Mouse (Mus musculus): ENCODE measurements around the gene Rbfox1.

Rbfox1 gene

DNA sequence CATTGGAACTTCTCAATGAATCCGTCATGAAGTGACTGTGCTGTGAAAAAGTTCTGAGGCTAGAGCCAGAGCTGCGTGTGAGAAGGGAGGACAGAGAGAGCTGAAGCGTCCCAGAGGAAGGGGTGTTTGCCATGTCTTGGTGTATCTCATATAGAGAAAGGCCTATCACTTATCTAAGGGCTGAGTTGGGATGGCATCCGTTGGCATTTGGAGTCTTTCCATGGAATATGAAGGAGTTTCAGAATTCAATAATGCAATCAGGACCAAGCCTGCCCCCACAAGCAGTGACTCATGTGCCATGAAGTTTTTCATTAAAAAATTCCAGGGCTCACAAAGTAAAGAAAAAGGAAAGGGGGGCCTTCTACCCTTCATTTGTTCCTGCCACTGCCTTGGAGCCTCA lies 112.0 kb downstream of the Rbfox1 start:
- DNase-seq, result no peak

DNA sequence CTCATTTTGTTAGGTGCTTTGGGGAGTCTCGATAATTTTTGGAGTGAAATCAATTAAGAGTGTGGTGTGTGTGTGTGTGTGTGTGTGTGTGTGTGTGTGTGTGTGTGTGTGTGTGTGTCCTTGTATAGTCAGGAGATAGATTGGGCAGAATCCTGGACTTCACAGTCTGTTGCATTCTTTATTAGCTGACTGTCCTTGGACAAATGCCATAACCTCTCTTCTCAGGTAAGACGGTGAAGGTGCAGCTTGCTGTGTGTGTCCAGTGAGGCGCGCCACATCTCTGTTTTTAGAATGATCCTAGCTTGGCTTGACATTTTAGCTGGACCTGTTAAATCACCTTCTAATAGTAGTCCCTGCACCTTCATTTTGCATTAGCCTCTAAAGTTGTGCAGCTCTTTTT lies 112.5 kb downstream of the Rbfox1 start:
- peak; percentile 12 to 15 for DNase-seq

DNA sequence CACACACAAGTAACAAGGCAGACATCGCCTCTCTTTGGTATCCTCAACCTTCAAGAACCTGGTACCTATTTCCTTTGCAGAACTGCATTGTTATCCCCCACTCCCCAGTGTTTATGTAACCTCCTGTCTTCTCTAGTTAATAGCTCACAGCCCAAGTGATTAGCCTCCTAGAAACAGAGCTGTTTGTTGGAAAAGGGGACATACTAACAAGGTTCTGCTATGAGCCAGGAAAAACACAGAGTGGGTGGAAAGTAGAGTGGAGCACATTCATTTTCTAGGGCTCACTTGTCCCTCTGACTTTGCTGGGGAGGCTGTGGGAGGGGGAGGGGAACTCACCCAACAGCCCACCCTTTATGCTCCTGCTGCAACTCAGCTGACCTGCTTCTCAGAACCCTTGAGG lies 114.9 kb downstream of the Rbfox1 start:
- no peak for DNase-seq

DNA sequence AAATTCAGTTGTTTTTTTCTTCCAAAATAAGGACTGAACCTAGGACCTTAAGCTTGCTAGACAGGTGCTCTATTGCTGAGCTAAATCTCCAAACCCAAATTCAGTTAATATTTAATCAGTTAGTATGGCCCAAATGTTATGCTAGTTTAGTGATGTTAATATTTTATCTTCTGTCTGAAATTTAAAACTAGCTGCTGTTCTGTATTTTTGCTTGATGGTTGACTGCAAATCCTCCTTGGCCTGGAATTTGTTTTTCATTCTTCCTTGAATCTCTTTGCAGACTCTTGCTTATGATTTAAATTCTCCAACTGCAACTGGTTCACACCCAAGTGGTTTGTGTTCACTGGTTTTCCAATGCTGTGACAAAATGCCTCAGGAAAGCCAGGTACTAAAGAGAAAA lies 121.8 kb downstream of the Rbfox1 start:
- no peak for DNase-seq

DNA sequence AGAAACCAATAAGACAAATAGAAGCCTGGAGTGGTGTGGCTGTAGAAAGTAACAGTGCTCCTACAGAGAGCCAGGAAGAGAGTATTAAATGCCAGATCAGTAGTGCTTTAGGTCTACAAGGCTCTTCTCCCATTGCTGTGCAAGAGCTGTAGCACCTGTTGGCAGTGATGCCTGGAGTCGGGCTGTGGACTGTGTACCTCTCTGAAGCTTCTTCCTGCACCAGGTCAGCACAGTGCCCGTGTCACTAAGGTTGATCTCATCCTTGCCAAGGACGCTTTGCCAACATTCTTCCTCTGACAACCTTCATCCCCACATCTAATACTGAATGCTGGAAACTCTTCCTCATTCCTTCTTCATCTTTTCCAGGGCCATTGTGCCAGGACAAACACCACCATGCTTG lies 127.7 kb downstream of the Rbfox1 start:
- no peak for DNase-seq

DNA sequence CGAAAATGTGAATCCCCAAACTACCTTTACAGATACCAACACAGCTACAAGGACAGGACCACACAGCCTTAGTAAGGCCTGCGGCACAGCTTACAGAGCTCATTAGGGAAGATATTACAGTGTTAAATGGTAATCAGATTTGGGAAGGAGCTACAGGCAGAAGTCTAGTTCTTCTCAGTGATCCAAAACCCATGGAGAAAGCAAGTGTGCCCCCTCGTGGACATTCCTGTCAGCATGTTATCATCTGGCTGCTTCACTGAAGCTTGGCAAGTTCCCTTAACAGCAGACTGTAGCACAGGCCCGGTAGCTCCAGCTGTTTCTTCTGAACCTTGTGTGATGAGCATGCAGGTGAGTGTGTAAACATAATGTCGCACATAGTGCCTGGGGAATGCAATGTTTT lies 133.5 kb downstream of the Rbfox1 start:
- peak; percentile 91 to 92 for DNase-seq

DNA sequence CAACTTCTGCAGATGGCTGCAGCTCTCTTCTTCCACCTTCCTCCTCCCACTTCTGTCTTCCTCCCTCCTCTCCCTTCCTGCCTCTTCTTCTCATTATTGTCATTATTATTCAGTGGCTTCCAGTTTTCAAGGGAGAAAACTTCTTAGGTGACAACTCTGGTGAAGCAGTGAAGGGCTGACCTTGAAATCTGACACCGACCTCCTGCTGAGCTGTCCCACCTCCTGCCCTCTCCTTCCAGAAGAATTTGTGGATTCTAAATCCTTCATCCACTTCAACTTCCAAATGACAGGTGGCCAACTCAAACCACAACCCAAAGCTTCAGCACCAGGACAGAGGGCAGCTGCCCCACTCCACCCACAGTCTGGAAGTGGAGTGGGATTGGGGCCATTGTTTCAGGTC lies 134.2 kb downstream of the Rbfox1 start:
- no peak for DNase-seq

DNA sequence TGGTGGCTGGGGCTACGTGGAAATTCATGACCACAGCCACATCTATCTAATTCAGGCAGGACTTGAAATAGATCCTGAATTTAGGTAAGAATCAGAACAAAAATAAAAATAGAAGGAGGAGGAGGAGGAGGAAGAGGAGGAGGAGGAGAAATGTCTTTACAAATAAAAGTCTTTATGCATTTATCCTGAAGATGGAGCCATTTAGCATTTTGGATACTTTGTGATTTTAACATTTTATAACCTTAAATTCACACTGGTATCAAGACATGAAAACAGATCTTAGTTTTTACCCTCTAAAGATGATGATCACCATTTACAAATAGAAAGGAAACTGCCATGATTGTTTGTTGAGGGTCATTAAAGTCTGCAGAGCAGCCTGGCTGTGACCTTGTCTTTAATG lies 146.1 kb downstream of the Rbfox1 start:
- no peak for DNase-seq

DNA sequence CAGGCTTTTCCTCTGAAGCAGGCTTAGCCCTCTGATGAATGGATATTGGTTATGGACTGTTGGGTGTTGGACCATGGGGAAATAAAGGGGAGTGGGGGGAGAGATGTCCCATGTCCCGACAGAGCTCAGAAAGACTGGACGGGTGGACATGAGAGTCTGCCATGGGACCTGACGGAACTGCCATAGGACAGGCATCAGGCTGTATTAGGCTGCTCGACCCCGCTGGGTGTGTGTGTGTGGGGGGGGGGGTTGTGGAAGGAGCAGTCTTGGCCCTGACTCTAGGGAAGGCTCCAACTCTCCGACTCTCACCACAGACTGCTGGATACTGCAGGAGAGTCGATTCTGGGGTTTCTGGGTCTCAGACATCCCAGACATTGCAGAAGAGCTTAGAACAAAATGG lies 147.4 kb downstream of the Rbfox1 start:
- no peak for DNase-seq

DNA sequence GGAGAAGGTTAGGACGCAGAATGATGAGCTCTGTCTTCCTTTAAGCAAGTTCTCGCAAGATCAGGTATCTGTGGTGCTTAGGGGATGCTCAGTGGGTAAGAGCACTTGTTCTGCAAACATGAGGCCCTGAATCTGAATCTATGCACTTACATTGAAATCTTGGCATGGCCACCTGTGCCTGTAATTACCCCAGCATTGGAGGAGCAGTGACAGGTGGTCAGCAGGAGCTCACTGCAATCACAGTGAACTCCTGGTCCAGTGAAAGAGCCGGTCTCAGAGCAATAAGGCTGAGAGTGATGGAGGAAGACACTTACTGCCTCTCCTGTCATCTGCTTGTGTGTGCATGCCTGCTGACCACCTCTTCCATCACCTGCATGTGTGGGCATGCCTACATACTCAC lies 149.7 kb downstream of the Rbfox1 start:
- DNase-seq, result peak; percentile 38 to 54

DNA sequence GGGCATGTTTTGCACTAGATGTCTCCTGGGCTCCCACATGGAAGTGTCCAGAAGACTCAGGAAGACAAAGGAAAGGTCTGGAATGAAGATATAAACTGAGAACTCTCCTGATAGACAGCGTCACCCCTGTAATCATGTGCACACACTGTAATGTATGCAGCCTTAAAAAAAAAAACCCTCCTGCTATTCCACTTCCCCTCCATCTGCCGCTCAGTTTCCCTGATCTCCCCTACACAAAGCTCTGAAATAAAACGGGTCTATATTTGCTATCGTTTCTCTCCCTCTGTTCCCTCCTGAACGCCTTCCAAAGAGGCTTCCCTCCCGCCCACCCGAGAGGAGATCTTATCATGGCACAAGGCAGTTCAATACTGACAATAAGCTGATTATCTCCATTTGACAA lies 151.9 kb downstream of the Rbfox1 start:
- DNase-seq, result no peak

DNA sequence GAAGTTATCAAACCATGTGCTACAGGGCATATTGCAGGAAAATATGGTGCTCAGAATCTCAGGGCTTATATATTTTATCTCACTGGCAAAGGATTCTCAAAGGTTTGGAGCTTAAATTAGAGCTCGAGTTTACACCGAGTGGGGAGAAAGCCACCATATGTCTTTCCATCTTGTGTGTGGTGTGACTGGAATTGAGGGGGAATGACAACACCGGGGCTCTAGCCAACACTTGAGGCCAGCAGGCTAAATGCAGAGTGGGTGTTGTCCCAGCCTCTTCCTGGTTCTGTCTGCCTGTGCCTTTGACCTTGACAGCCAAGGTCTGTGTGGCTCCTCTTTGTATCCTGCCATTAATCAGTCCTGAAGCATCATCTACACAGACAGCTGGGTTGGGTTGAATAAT lies 157.6 kb downstream of the Rbfox1 start:
- DNase-seq, result no peak

DNA sequence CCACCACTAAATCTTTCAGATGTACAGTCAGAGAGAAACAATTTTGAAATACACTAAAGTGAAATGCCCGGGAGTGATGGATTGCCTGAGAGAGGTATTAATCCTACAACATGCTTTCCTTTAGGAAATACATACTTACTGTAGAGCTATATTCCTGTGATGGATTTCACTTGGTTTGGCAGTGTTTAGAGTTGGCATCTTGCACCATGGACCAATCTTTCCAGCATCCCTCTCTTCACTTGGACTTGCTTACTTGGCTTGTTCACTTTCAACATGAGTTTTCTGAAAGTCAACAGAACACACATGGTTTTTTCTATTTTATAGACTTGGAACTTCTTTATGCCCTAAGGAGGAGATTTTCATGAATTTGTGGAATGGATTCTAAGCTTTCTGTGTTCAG lies 163.4 kb downstream of the Rbfox1 start:
- DNase-seq, result no peak

DNA sequence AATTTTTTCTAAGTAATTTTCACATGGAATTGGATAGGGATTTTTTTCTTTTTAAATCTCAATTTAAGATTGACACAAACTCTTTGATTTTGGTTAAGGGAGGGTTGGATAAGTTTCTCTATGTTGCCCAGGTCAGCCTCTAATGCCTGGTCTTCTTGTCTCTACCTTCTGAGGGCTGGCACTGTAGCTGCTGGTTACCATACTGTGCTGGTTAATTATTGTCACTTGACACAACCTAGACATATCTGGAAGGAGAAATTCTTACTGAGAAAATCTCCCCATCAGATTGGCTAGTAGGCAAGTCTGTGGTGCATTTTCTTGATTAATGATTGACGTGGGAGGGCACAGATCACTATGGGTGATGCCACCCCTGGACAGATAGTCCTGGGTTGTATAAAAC lies 177.3 kb downstream of the Rbfox1 start:
- no peak for DNase-seq

DNA sequence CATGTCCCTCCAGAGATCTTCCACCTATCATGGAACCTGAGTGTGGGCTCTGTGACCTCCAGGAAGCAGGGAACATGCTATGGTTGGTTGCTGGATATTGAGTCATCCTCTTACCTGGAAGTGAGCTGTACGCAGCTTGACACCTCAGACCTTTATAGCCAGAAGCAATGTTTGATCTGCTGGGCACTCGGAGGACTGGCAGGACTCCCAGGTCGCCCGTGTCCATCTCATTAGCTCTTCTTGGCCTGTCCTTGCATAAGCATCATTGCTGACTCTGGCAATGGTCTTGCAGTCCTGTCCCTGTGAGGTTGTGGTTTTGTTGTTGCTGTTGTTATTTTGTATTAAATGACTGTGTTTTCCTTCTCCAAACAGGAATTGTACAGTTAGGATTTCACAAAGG lies 180.3 kb downstream of the Rbfox1 start:
- peak; percentile 70 to 75 for DNase-seq

DNA sequence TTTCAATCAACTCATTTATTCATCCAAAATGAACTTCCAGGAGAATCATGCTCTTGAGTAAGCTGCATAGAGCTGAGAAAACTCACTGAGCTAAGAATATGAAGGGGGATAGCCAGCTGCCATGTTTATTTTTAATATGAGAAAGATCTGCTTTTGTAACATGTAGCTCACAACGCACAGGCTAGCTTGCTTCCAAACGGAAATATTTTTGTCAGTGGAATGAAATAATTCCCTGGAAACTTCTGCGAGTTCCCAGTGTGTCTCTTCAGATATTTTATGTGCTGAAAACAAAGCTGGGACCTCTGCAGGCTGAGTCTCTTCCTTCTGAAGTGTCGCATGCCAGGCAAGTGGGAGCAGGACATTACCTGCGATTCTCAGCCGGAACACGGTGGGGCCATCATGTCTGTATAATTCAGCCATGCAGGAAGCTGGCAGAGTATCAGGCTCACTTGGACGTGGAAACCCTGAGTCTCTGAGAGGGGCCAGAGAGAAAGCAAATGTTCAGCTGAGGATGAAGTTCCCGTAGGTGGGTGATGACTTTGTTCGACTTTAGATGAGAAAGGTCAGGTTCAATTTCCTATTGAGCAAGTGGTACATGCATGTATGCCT lies 190.4 kb downstream of the Rbfox1 start:
- peak in 1 of 2 experiments; percentile 41 for DNase-seq

DNA sequence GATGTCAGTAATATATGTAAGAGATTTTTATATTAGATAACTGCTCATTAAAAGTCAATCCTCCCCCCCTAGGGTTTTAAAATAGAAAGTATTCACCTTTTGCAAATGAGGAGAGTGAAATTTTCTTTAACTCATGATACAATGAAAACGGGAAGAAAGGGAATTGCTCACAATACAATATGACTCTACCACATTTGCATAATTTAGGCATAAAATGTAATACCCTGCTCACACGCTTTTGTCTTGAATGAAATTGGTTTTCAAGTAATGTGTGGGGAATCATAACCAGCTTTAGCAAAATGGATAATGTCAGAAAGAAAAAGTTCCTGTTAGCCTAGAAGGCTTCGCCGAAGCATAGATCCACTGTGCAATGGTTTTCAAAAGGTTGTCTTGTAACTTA lies 193.9 kb downstream of the Rbfox1 start:
- DNase-seq, result no peak

DNA sequence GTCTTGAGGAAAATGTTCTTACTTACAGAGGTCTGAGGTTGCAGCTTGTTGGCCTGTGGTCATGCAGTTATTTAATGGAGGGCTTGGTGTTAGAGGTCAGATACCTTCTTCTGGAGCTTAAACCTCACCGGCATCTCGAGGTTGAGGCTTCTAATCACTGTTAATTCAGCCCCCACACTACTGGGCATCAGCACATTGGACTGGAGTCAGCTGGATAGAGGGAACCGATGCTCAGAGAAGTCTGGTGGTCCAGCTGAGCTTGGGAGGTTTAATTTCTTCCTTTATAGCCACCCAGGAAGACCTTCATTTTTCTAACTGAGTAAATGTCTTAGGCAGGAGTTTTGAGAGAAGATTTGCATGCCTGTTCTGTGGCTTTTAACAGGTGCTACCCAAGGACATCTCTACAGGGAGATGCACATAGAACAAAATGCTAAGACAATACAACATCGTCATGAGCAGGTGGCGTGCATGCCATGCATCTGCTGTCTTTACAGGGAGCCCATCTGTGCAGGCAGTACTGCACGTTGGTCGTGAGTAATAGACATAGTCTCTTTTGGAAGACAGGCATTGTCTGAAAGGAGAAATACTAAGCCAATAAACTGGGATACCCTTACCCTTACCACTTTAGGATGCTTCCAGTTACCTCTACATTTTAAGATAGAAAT lies 199.7 kb downstream of the Rbfox1 start:
- peak; percentile 82 to 84 for DNase-seq

DNA sequence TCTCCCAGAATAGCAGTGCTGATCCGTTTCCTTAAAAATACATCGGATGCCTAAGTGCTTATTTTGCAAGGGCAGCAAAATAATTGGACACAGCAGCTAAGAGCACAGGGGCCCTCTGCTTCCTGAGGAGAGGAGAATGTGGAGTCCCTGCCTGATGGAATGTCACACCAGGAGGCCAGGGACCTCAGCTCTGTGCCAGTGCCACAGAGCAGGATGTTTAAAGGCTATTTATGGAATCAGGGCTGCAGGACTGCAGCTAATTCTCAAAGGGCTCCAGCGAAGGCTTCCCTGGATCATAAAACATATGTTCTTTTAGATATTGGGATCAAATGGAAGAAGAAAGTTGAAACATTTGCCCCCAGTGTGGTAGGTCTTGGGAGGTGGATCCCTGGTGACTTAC lies 201.0 kb downstream of the Rbfox1 start:
- DNase-seq, result peak; percentile 70 to 79

DNA sequence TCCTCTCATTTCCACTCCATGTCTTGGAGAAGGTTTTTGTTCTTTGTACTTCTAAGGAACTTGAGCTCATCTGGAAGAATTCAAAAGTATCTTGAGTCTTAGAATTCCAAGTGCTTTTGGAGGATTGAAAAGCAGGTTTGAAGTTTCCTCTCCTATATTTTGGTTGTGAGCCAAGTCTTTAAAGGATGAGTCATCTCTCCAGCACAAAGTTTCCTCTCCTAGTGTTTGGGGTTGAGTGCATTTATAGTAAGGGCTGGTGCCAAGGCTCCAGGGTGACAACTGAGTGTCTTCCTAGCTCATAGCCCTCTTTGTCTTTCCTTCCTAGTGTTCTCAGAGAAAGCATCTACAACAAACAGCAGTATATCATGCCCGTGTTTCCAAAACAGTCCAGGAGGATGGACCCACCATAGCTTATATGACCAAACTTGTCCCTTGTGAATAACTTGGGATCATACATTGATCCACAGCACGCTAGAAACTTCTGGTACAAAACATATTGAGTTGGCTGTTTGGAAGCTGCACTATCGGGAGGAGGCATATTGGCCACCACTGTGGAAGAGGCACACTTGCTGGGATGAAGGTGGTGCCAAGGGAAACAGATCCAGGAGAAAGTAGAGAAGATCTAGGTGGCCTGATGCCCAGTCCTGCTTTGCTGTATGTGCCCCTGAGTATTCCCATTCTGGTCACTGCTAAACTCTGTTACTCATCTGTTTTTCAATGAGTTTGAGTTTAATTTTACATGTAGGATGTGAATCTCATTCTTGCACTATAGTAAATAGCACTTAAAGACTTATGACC lies 206.4 kb downstream of the Rbfox1 start:
- DNase-seq, result peak; percentile 40 to 46

DNA sequence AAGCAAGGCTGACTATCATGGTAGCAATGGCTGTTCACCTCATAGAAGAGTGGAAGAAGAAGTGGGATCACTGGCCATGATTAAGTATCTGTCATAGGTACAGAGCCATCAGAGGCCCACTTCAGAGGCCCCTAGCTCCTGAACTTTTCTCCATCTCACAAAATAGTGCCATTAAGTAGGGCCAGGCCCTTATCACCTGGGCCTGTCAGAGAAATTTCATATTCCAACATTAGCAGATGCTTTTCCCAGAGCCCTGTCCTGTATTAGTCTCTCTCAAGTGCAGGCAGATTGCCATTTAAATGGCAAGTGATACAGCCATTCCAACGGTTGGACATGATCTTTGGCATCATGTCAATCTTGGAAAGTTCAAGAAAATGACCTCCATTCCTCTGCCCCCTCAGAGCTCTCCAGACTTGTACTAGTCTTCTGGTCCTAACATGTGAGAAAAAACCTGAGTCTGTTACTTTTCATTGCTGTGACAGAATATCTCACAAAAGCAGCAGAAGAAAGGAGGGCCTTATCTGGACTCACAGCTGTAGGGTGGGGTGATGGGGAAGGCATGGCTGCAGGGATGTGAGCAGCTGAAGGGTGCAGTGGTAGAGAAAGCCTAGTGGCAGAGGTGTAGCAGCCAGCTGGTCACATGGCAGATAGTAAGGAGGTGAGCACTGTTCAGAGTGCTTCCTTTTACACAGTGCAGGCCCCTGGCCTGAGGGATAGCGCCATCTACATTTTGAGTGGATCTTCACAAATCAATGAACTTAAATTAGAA lies 210.6 kb downstream of the Rbfox1 start:
- DNase-seq, result no peak

DNA sequence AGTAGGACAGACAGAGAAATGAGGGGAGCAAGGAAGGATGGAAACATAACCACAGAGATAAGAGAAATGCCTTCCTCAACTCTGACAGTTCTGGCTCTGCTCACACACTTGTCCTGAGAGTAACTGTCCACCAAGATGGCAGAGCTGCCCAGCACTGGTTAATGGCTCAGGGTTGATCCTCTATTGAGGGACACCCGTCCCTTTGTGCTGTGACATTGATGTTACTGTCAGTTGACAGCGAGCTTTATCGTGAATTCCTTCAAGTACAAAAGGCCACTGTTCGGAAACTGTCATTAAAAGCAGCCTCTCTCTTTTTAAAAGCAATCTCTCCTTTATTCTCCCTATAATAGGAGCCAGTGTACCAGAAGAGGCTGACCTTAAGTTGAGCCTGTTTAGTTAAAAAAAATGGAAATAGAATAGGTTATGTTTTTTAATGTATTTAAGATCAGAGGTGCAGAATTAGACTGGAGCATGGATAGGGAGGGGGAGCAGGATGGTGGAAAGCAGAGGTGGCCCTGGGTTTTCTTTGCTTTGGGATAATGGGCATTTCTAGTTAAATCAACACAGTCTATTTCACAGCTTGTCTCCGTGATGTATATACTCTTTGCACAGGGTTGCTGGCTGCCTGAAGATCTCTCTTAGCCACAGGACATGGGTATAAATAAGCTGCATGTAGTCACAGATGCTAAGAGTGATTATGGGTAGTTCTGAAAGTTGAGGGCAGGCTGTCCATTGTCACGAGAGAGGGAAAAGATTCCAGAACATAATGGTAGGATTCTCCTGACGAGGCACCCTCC lies 212.3 kb downstream of the Rbfox1 start:
- no peak for DNase-seq

DNA sequence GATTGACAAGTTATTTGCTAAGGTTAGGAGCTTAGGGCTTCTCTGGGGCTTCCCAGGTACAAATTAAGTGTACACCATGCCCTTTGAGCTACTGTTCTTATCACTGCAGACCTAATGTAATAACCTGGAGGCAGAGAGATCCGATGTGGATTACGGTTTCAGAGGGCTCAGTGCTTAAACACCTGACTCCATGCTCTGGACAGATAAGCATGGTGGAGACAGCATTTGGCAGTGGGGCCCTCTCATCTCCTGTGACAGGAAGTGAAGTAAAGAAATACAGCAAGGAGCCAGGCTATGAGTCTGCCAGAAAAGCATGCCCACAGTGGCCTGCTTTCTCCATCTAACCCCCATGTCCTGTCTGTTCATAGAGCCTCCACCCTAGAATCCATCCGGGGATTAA lies 213.0 kb downstream of the Rbfox1 start:
- no peak for DNase-seq
